Mouse (Mus musculus) forebrain, embryonic 15.5 days (tissue): ENCODE data around the gene Asrgl1. TPM values are rescaled to one million over a fixed set of nuclear protein-coding genes. Genes with fewer than 3 reads are reported as not detected.
A peak's percentile ranks its signal among the peaks of the same experiment; 100 is the strongest.

ENCODE experiments used
- ATAC-seq: fragments of 200-750 bp; cut with Nextera tagmentation; replicated peaks from 2 replicates; pipeline ENCODE4 v1.8.0; 2017; ENCODE audit warnings: mild to moderate bottlenecking, moderate TSS enrichment, moderate library complexity
- H3K27ac ChIP-seq: fragments of 300-500 bp; sonication (generic); replicated peaks from 2 replicates; pipeline ENCODE4 v1.5.1; 2015; ENCODE audit warnings: mild to moderate bottlenecking, inconsistent platforms
- H3K27me3 ChIP-seq: fragments of 300-500 bp; sonication (generic); 2 replicates; pipeline ENCODE4 v1.6.1; 2015; ENCODE audit warnings: inconsistent platforms
- H3K36me3 ChIP-seq: fragments of 300-500 bp; sonication (generic); 2 replicates; pipeline ENCODE4 v1.6.1; 2015; ENCODE audit warnings: mild to moderate bottlenecking, inconsistent platforms
- H3K4me1 ChIP-seq: fragments of 300-500 bp; sonication (generic); 2 replicates; pipeline ENCODE4 v1.6.1; 2015; ENCODE audit warnings: inconsistent platforms
- H3K4me2 ChIP-seq: fragments of 300-500 bp; sonication (generic); replicated peaks from 2 replicates; pipeline ENCODE4 v1.6.1; 2015; ENCODE audit warnings: mild to moderate bottlenecking, inconsistent platforms
- H3K4me3 ChIP-seq: fragments of 300-500 bp; sonication (generic); 2 replicates; pipeline ENCODE4 v1.5.1; 2015; ENCODE audit warnings: mild to moderate bottlenecking, inconsistent platforms
- H3K9ac ChIP-seq: fragments of 300-500 bp; sonication (generic); replicated peaks from 2 replicates; pipeline ENCODE4 v1.6.1; 2015; ENCODE audit warnings: mild to moderate bottlenecking, inconsistent platforms
- H3K9me3 ChIP-seq: fragments of 300-500 bp; sonication (generic); 2 replicates; pipeline ENCODE4 v1.6.1; 2016; ENCODE audit warnings: inconsistent platforms
- WGBS: fragments of 180-500 bp; shearing (Covaris S2); methylation state at CpG from one replicate; pipeline ENCODE4 v1.1.7; 2015; ENCODE audit warnings: mixed read lengths; 5-methylcytosine and 5-hydroxymethylcytosine counted together
- polyA plus RNA-seq: library from polyadenylated mRNA; unstranded; fragments of >200 nt; fragmentation: Nextera tagmentation; extraction: Ambion mirVana; gene quantifications from 2 replicates; pipeline ENCODE4 v1.2.1, GENCODE M21; 2015

Gene Asrgl1
- polyA plus RNA-seq, 1 experiment from 2014 or later = 33.5 TPM

GRCm38 (mm10) chr19:9119655-9120425 lies 15.6 kb downstream of the Asrgl1 start:
- no peaks in the 10 kb centered on the region for H3K9me3 ChIP-seq
- H3K4me2 ChIP-seq = no peak overlapping the region
- no peak for ATAC-seq
- WGBS = 91% methylated on average over 3 of the region's 3 CpGs
- H3K27ac ChIP-seq = no peak overlapping the region
- H3K4me1 ChIP-seq = peaks cover 7% of the 10 kb centered on the region; the same call in 1 of the 2 replicates
- peaks cover 8% of the 10 kb centered on the region; the same call in 1 of the 2 replicates for H3K36me3 ChIP-seq
- no peak overlapping the region for H3K4me3 ChIP-seq
- H3K27me3 ChIP-seq = no peaks in the 10 kb centered on the region
- no peak overlapping the region for H3K9ac ChIP-seq

GRCm38 (mm10) chr19:9117275-9117674 lies 18.2 kb downstream of the Asrgl1 start:
- H3K4me2 ChIP-seq = no peak overlapping the region
- peak overlapping the region; percentile 9; the same call in 1 of the 2 replicates for H3K27ac ChIP-seq
- no peaks in the 10 kb centered on the region for H3K27me3 ChIP-seq
- H3K4me1 ChIP-seq = peaks cover 7% of the 10 kb centered on the region; the same call in 1 of the 2 replicates
- no peak overlapping the region for H3K9ac ChIP-seq
- no peaks in the 10 kb centered on the region for H3K9me3 ChIP-seq
- peak; percentile 89 for ATAC-seq
- H3K4me3 ChIP-seq = no peak overlapping the region
- WGBS = 26% methylated on average over 5 of the region's 5 CpGs
- H3K36me3 ChIP-seq = peaks cover 22% of the 10 kb centered on the region; the same call in 1 of the 2 replicates

GRCm38 (mm10) chr19:9116268-9116667 lies 19.2 kb downstream of the Asrgl1 start:
- ATAC-seq = no peak
- H3K9ac ChIP-seq = no peak overlapping the region
- H3K4me2 ChIP-seq = no peak overlapping the region
- peaks cover 23% of the 10 kb centered on the region; the same call in 1 of the 2 replicates for H3K36me3 ChIP-seq
- H3K27me3 ChIP-seq = no peaks in the 10 kb centered on the region
- no peak overlapping the region for H3K27ac ChIP-seq
- peaks cover 7% of the 10 kb centered on the region; the same call in 1 of the 2 replicates for H3K4me1 ChIP-seq
- 87% methylated on average over 4 of the region's 4 CpGs for WGBS
- H3K9me3 ChIP-seq = no peaks in the 10 kb centered on the region
- no peak overlapping the region for H3K4me3 ChIP-seq

- H3K9me3 ChIP-seq = no peaks in the 10 kb centered on the region
- H3K9ac ChIP-seq = no peak overlapping the region
- no peak overlapping the region for H3K27ac ChIP-seq
- peaks cover 23% of the 10 kb centered on the region; the same call in 1 of the 2 replicates for H3K36me3 ChIP-seq
- no peak overlapping the region for H3K4me3 ChIP-seq
- H3K27me3 ChIP-seq = no peaks in the 10 kb centered on the region
- no peaks in the 10 kb centered on the region for H3K4me1 ChIP-seq
- no peak overlapping the region for H3K4me2 ChIP-seq
- 85% methylated on average over 8 of the region's 8 CpGs for WGBS
- ATAC-seq = no peak
These were observed 23.4 kb downstream of the Asrgl1 start for GRCm38 (mm10) chr19:9112043-9112442.

GRCm38 (mm10) chr19:9110182-9110869 lies 25.1 kb downstream of the Asrgl1 start:
- Histone ChIP-seq H3K4me3 (no peak overlapping the region), H3K9ac (no peak overlapping the region), H3K27me3 (no peaks in the 10 kb centered on the region), H3K4me2 (no peak overlapping the region), H3K27ac (no peak overlapping the region), H3K9me3 (no peaks in the 10 kb centered on the region), H3K36me3 (peaks cover 16% of the 10 kb centered on the region; the same call in 1 of the 2 replicates), H3K4me1 (no peaks in the 10 kb centered on the region)
- ATAC-seq = peak; percentile 85
- WGBS = 55% methylated on average over 4 of the region's 4 CpGs

- H3K9ac ChIP-seq = no peak overlapping the region
- H3K4me1 ChIP-seq = no peaks in the 10 kb centered on the region
- no peak overlapping the region for H3K4me3 ChIP-seq
- H3K36me3 ChIP-seq = peaks cover 13% of the 10 kb centered on the region; the same call in 1 of the 2 replicates
- no peak overlapping the region for H3K4me2 ChIP-seq
- no peak overlapping the region for H3K27ac ChIP-seq
- 93% methylated on average over 1 of the region's 1 CpGs for WGBS
- no peaks in the 10 kb centered on the region for H3K27me3 ChIP-seq
- no peak for ATAC-seq
- H3K9me3 ChIP-seq = no peaks in the 10 kb centered on the region
These were observed 26.9 kb downstream of the Asrgl1 start for GRCm38 (mm10) chr19:9108536-9108935.

GRCm38 (mm10) chr19:9107379-9107755 lies 28.1 kb downstream of the Asrgl1 start:
- H3K36me3 ChIP-seq = peaks cover 1% of the 10 kb centered on the region; the same call in 1 of the 2 replicates
- no peak overlapping the region for H3K27ac ChIP-seq
- no peak for ATAC-seq
- no peaks in the 10 kb centered on the region for H3K9me3 ChIP-seq
- H3K27me3 ChIP-seq = no peaks in the 10 kb centered on the region
- H3K4me3 ChIP-seq = no peak overlapping the region
- H3K4me2 ChIP-seq = no peak overlapping the region
- 56% methylated on average over 1 of the region's 1 CpGs for WGBS
- H3K4me1 ChIP-seq = no peaks in the 10 kb centered on the region
- no peak overlapping the region for H3K9ac ChIP-seq

GRCm38 (mm10) chr19:9106751-9107378 lies 28.6 kb downstream of the Asrgl1 start:
- 62% methylated on average over 4 of the region's 4 CpGs for WGBS
- Histone ChIP-seq H3K27ac (no peak overlapping the region), H3K9ac (no peak overlapping the region), H3K4me3 (no peak overlapping the region), H3K4me2 (no peak overlapping the region), H3K9me3 (no peaks in the 10 kb centered on the region), H3K36me3 (no peaks in the 10 kb centered on the region), H3K27me3 (no peaks in the 10 kb centered on the region), H3K4me1 (no peaks in the 10 kb centered on the region)
- ATAC-seq = no peak

- Histone ChIP-seq H3K9me3 (no peaks in the 10 kb centered on the region), H3K9ac (no peak overlapping the region), H3K36me3 (no peaks in the 10 kb centered on the region), H3K4me1 (no peaks in the 10 kb centered on the region), H3K4me3 (no peak overlapping the region), H3K4me2 (no peak overlapping the region), H3K27ac (no peak overlapping the region), H3K27me3 (no peaks in the 10 kb centered on the region)
- WGBS = 83% methylated on average over 5 of the region's 5 CpGs
- no peak for ATAC-seq
These were observed 29.3 kb downstream of the Asrgl1 start for GRCm38 (mm10) chr19:9106096-9106495.

- Histone ChIP-seq H3K9me3 (no peaks in the 10 kb centered on the region), H3K9ac (no peak overlapping the region), H3K36me3 (no peaks in the 10 kb centered on the region), H3K27me3 (no peaks in the 10 kb centered on the region), H3K4me1 (no peaks in the 10 kb centered on the region), H3K4me2 (no peak overlapping the region), H3K27ac (no peak overlapping the region), H3K4me3 (no peak overlapping the region)
- no peak for ATAC-seq
- 68% methylated on average over 3 of the region's 3 CpGs for WGBS
These were observed 30.2 kb downstream of the Asrgl1 start for GRCm38 (mm10) chr19:9105101-9105685.

- Histone ChIP-seq H3K36me3 (no peaks in the 10 kb centered on the region), H3K4me2 (no peak overlapping the region), H3K27ac (no peak overlapping the region), H3K4me1 (no peaks in the 10 kb centered on the region), H3K4me3 (no peak overlapping the region), H3K9ac (no peak overlapping the region), H3K27me3 (no peaks in the 10 kb centered on the region), H3K9me3 (no peaks in the 10 kb centered on the region)
- WGBS = 80% methylated on average over 4 of the region's 4 CpGs
- ATAC-seq = no peak
These were observed 31.4 kb downstream of the Asrgl1 start for GRCm38 (mm10) chr19:9103986-9104385.

GRCm38 (mm10) chr19:9101062-9101457 lies 34.4 kb downstream of the Asrgl1 start:
- no peak for ATAC-seq
- Histone ChIP-seq H3K4me3 (no peak overlapping the region), H3K27me3 (no peaks in the 10 kb centered on the region), H3K9ac (no peak overlapping the region), H3K27ac (no peak overlapping the region), H3K4me2 (no peak overlapping the region), H3K4me1 (no peaks in the 10 kb centered on the region), H3K36me3 (no peaks in the 10 kb centered on the region), H3K9me3 (no peaks in the 10 kb centered on the region)
- 76% methylated on average over 2 of the region's 2 CpGs for WGBS
